Mouse (Mus musculus): ENCODE measurements around the gene Zfp292.
A peak's percentile ranks its signal among the peaks of the same experiment; 100 is the strongest.

- peak; percentile 71; the same call in 1 of the 2 replicates for TF ChIP-seq HCFC1 (IDR thresholded peaks at IDR 0.05; ENCODE audit: borderline replicate concordance, insufficient read depth, low read length)
- no peak for TF ChIP-seq ZC3H11A (IDR thresholded peaks at IDR 0.05; ENCODE audit: borderline replicate concordance, low read depth, low read length)
- no peak for TF ChIP-seq CHD2 (IDR thresholded peaks at IDR 0.05; ENCODE audit: low read depth, low read length)
Observed at GRCm38 (mm10) chr4:34886490-34887111, 3.8 kb upstream of the Zfp292 start.
